Mouse (Mus musculus) intestine, embryonic 14.5 days (tissue): ENCODE data around the gene Gm28305. TPM values are rescaled to one million over a fixed set of nuclear protein-coding genes. Genes with fewer than 3 reads are reported as not detected.

Source experiments
- ATAC-seq: fragments of 200-750 bp; cut with Nextera tagmentation; replicated peaks from 2 replicates; pipeline ENCODE4 v1.8.0; 2017; ENCODE audit warnings: low read depth, moderate number of reproducible peaks, moderate TSS enrichment, moderate library complexity; ENCODE audit not compliant: low FRiP score, low TSS enrichment
- DNase-seq: peaks from one replicate; pipeline ENCODE4 v3.0.0-alpha.2; 2018; ENCODE audit warnings: low spot score
- H3K27ac ChIP-seq: fragments of 300-500 bp; sonication (generic); 2 replicates; pipeline ENCODE4 v1.5.1; 2014; ENCODE audit warnings: low read depth, mild to moderate bottlenecking, control low read depth
- H3K27me3 ChIP-seq: fragments of 300-500 bp; sonication (generic); replicated peaks from 2 replicates; pipeline ENCODE4 v1.6.1; 2014; ENCODE audit warnings: low read length, control low read depth; ENCODE audit not compliant: control insufficient read depth, insufficient read depth
- H3K36me3 ChIP-seq: fragments of 300-500 bp; sonication (generic); 2 replicates; pipeline ENCODE4 v1.6.1; 2014; ENCODE audit warnings: low read length, control low read depth; ENCODE audit not compliant: control insufficient read depth, insufficient read depth
- H3K4me1 ChIP-seq: fragments of 300-500 bp; sonication (generic); replicated peaks from 2 replicates; pipeline ENCODE4 v1.6.1; 2014; ENCODE audit warnings: low read length, control low read depth, mixed read lengths; ENCODE audit not compliant: control insufficient read depth, insufficient read depth
- H3K4me2 ChIP-seq: fragments of 300-500 bp; sonication (generic); 2 replicates; pipeline ENCODE4 v1.6.1; 2014; ENCODE audit warnings: low read length
- H3K4me3 ChIP-seq: fragments of 300-500 bp; sonication (generic); 2 replicates; pipeline ENCODE4 v1.5.1; 2014; ENCODE audit warnings: low read depth, low read length, control low read depth, mixed read lengths
- H3K9ac ChIP-seq: fragments of 300-500 bp; sonication (generic); 2 replicates; pipeline ENCODE4 v1.6.1; 2014; ENCODE audit warnings: mild to moderate bottlenecking, low read length
- H3K9me3 ChIP-seq: fragments of 300-500 bp; sonication (generic); 2 replicates; pipeline ENCODE4 v1.6.1; 2016; ENCODE audit warnings: low read length, control low read depth; ENCODE audit not compliant: control insufficient read depth
- WGBS: fragments of 180-500 bp; shearing (Covaris S2); extraction: QIAGEN DNeasy Blood & Tissue Kit; methylation state at CpG from one replicate; pipeline ENCODE4 v1.1.7; 2014; 5-methylcytosine and 5-hydroxymethylcytosine counted together
- polyA plus RNA-seq: library from polyadenylated mRNA; unstranded; fragments of >200 nt; fragmentation: Nextera tagmentation; extraction: Ambion mirVana; gene quantifications from 2 replicates; pipeline ENCODE4 v1.2.1, GENCODE M21; 2014

The Gm28305 gene
- polyA plus RNA-seq, 1 experiment from 2014 or later = not detected

DNA sequence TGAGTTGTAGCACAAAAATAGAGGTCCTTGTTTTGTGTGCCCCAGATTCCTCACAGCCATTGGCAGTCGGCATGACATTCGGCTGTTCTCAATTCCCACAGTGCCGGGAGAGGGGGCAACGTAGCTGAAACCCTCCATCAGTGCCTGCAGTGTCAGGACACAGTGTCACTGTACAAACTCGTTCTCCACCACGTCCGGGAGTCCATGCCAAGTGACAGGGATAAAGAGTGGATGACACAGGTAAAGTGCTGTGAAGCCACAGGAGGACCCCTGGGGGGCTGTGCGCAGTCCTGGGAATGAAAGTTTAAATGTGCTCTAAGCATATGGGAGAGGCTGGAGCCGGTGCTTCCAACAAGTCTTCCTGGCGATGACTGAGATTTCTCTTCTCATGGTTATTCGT is 10.6 kb upstream of the Gm28305 start:
- Histone ChIP-seq H3K4me3 (no peak overlapping the region), H3K4me1 (no peaks in the 10 kb centered on the region), H3K9ac (no peak overlapping the region), H3K4me2 (no peak overlapping the region), H3K27ac (no peak overlapping the region), H3K9me3 (no peaks in the 10 kb centered on the region), H3K36me3 (peaks cover 40% of the 10 kb centered on the region), H3K27me3 (no peaks in the 10 kb centered on the region)
- DNase-seq = no peak
- no peak for ATAC-seq
- WGBS = 93% methylated on average over 11 of the region's 11 CpGs

- H3K27ac ChIP-seq = no peak overlapping the region
- DNase-seq (no peak), ATAC-seq (no peak)
- WGBS = 85% methylated on average over 8 of the region's 8 CpGs
- peaks cover 24% of the 10 kb centered on the region for H3K36me3 ChIP-seq
- no peak overlapping the region for H3K4me3 ChIP-seq
- no peak overlapping the region for H3K4me2 ChIP-seq
- H3K9me3 ChIP-seq = no peaks in the 10 kb centered on the region
- no peaks in the 10 kb centered on the region for H3K27me3 ChIP-seq
- no peaks in the 10 kb centered on the region for H3K4me1 ChIP-seq
- H3K9ac ChIP-seq = no peak overlapping the region
These were observed 6.2 kb upstream of the Gm28305 start for GRCm38 (mm10) chr9:104034231-104034630.

- Histone ChIP-seq H3K27ac (no peak overlapping the region), H3K4me1 (no peaks in the 10 kb centered on the region), H3K9ac (no peak overlapping the region), H3K27me3 (no peaks in the 10 kb centered on the region), H3K4me3 (no peak overlapping the region), H3K9me3 (no peaks in the 10 kb centered on the region), H3K4me2 (no peak overlapping the region), H3K36me3 (peaks cover 23% of the 10 kb centered on the region)
- WGBS = 66% methylated on average over 6 of the region's 6 CpGs
- no peak for ATAC-seq
- DNase-seq = no peak
These were observed 5.7 kb upstream of the Gm28305 start for GRCm38 (mm10) chr9:104034718-104035117.

DNA sequence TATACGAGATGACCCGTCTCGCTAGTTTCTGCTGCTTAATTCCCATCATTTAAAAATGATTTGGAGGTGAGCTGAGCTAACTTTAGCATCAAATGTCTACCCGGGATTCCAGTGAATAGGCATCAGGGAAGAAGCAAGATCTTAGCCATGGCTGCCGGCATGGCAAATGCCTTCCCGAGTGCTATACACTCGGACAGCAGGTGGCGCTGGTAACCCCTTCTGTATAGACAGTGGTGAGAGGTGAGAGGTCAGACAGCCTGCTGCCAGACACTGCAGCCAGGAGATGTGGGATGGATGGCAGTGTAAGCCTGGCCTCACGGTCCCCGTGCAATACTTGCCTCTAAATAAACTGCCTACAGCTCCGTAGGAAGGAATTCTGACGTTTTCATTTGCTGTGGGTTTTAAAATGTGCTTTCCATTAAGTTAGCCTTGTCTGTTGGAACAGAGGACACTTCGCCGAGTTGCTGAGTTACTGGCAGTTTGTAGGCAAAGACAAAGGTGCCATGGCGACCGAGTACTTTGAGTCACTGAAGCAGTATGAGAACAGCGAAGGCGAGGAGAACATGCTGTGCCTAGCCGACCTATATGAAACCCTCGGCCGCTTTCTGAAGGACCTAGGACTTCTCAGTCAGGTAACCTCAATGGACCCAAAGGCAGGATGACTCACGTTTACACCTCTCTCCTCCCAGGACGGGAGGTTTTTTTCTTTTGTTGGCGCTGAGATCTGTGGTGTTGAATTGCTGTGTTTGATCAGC is 5.0 kb upstream of the Gm28305 start:
- Histone ChIP-seq H3K27ac (no peak overlapping the region), H3K27me3 (no peaks in the 10 kb centered on the region), H3K4me1 (no peaks in the 10 kb centered on the region), H3K36me3 (peaks cover 23% of the 10 kb centered on the region), H3K4me3 (no peak overlapping the region), H3K9me3 (no peaks in the 10 kb centered on the region), H3K9ac (no peak overlapping the region), H3K4me2 (no peak overlapping the region)
- peak; percentile 81 for DNase-seq
- ATAC-seq = no peak
- WGBS = 50% methylated on average over 24 of the region's 24 CpGs

GRCm38 (mm10) chr9:104038266-104038665 is 2.2 kb upstream of the Gm28305 start:
- no peak for ATAC-seq
- no peaks in the 10 kb centered on the region for H3K27me3 ChIP-seq
- no peaks in the 10 kb centered on the region for H3K9me3 ChIP-seq
- WGBS = 91% methylated on average over 13 of the region's 13 CpGs
- H3K4me3 ChIP-seq = no peak overlapping the region
- no peak overlapping the region for H3K27ac ChIP-seq
- peaks cover 27% of the 10 kb centered on the region for H3K36me3 ChIP-seq
- H3K9ac ChIP-seq = no peak overlapping the region
- no peak overlapping the region for H3K4me2 ChIP-seq
- DNase-seq = no peak
- H3K4me1 ChIP-seq = no peaks in the 10 kb centered on the region

DNA sequence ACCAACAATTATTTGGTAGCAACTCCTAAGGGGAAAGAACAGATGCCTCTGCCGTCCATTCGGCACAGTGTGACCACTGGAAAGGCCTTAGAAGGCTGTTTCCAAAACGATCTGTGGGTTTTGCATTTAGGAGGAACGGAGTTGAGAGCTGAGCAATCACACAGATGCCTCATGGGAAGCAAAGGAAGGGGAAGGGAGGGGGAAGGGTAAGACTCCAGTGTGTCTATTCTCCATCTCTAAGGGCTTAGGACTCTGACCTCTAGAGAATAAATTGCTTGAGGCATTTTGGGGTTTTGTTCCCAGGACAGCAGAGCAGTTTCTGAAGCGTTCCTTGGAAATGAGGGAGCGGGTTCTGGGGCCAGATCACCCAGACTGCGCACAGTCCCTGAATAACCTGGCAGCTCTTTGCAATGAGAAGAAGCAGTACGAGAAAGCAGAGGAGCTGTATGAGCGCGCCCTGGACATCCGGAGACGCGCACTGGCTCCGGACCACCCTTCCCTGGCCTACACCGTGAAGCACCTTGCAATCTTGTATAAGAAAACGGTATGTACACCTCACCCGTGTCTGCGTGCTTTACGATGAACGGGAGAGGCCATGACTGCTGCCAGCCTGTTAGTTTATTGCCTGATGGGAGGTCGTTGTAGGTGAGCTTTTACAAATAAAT is 1.3 kb upstream of the Gm28305 start:
- no peaks in the 10 kb centered on the region for H3K9me3 ChIP-seq
- H3K4me1 ChIP-seq = no peaks in the 10 kb centered on the region
- ATAC-seq (no peak), DNase-seq (no peak)
- 90% methylated on average over 21 of the region's 21 CpGs for WGBS
- H3K4me3 ChIP-seq = no peak overlapping the region
- H3K9ac ChIP-seq = no peak overlapping the region
- no peak overlapping the region for H3K27ac ChIP-seq
- no peaks in the 10 kb centered on the region for H3K27me3 ChIP-seq
- H3K4me2 ChIP-seq = no peak overlapping the region
- peaks cover 27% of the 10 kb centered on the region for H3K36me3 ChIP-seq

DNA sequence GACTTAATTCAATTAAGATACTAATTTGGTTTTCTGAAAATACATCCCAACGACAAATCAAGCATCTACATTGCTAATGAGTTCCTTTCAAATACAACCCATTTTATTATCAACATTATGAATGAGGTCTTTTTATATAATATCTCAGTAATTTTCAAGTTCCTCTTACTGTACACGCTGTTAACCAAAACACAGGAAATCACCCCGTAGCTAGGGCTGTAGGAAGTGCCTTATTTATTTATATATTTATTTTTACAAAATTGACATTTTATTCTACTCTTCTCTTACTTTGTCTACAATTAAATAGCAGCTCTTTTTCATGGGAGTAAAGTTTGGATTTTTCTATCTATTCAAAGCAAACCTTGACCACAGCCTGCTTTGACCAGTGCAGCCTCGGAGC is 720 bp upstream of the Gm28305 start:
- WGBS = 80% methylated on average over 4 of the region's 4 CpGs
- H3K4me1 ChIP-seq = no peaks in the 10 kb centered on the region
- no peaks in the 10 kb centered on the region for H3K27me3 ChIP-seq
- no peak overlapping the region for H3K4me2 ChIP-seq
- H3K9me3 ChIP-seq = no peaks in the 10 kb centered on the region
- H3K4me3 ChIP-seq = no peak overlapping the region
- no peak overlapping the region for H3K9ac ChIP-seq
- H3K27ac ChIP-seq = no peak overlapping the region
- peaks cover 22% of the 10 kb centered on the region for H3K36me3 ChIP-seq
- ATAC-seq = no peak
- no peak for DNase-seq

DNA sequence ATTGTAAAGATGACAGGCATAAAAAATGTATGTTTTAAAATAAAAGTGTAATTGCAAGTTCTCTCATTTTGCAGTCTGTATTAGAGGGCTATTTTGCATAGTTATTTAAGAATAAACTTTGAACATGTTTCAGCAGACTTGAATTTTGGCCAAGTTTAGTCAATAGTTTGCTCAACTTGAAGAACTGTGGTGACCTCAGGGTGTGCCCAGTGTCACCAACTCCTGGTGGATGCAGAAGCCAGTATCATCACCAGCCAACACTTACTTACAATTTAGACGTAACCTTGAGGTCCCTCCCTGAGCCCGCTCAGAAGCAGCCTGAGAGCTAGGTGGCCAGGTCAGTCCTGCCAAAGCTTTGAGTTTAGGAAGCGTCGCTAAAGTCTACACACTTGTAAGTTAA is 3.2 kb downstream of the Gm28305 start:
- DNase-seq (no peak), ATAC-seq (no peak)
- WGBS = 86% methylated on average over 4 of the region's 4 CpGs
- Histone ChIP-seq H3K4me2 (no peak overlapping the region), H3K27me3 (no peaks in the 10 kb centered on the region), H3K9ac (no peak overlapping the region), H3K36me3 (peaks cover 37% of the 10 kb centered on the region), H3K27ac (no peak overlapping the region), H3K9me3 (no peaks in the 10 kb centered on the region), H3K4me3 (no peak overlapping the region), H3K4me1 (no peaks in the 10 kb centered on the region)

GRCm38 (mm10) chr9:104051028-104051427 is 10.6 kb downstream of the Gm28305 start:
- H3K27ac ChIP-seq = no peak overlapping the region
- H3K4me3 ChIP-seq = no peak overlapping the region
- H3K4me2 ChIP-seq = no peak overlapping the region
- H3K9me3 ChIP-seq = no peaks in the 10 kb centered on the region
- no peak overlapping the region for H3K9ac ChIP-seq
- ATAC-seq = no peak
- no peaks in the 10 kb centered on the region for H3K27me3 ChIP-seq
- no peak for DNase-seq
- WGBS = 84% methylated on average over 6 of the region's 6 CpGs
- no peaks in the 10 kb centered on the region for H3K4me1 ChIP-seq
- peaks cover 95% of the 10 kb centered on the region for H3K36me3 ChIP-seq
